Mouse (Mus musculus): ENCODE data around the gene Moxd2. TPM values are rescaled to one million over a fixed set of nuclear protein-coding genes. Genes with fewer than 3 reads are reported as not detected.

The Moxd2 gene
- polyA plus RNA-seq (2012; rRNA removed), result not detected in 2 replicates

GRCm38 (mm10) chr6:40887394-40887793 lies at the start of gene Moxd2:
Moxd2 (minus strand) TSS chr6:40887494.
- no peak within 1 kb of the TSS for H3K27ac ChIP-seq (ENCODE audit: insufficient read depth, low read length)
- TF ChIP-seq POLR2A (IDR thresholded peaks at IDR 0.05; ENCODE audit: extremely low read depth, insufficient read depth, low read length) (no peak), CTCF (IDR thresholded peaks at IDR 0.05; ENCODE audit: extremely low read depth, insufficient read depth, low read length) (no peak)
- no peak within 1 kb of the TSS for H3K4me3 ChIP-seq (ENCODE audit: insufficient read depth, low read length)
- no peaks in the 10 kb centered on the region for H3K4me1 ChIP-seq (ENCODE audit: control insufficient read depth, insufficient read depth, low read length)

GRCm38 (mm10) chr6:40919954-40920353 lies 32.7 kb upstream of the Moxd2 start:
- H3K4me3 ChIP-seq (ENCODE audit: insufficient read depth, low read length), result no peak overlapping the region
- TF ChIP-seq CTCF (IDR thresholded peaks at IDR 0.05; ENCODE audit: extremely low read depth, insufficient read depth, low read length), result no peak
- TF ChIP-seq POLR2A (IDR thresholded peaks at IDR 0.05; ENCODE audit: extremely low read depth, insufficient read depth, low read length), result no peak
- H3K4me1 ChIP-seq (ENCODE audit: control insufficient read depth, insufficient read depth, low read length), result no peaks in the 10 kb centered on the region
- no peak overlapping the region for H3K27ac ChIP-seq (ENCODE audit: insufficient read depth, low read length)

- TF ChIP-seq CTCF (IDR thresholded peaks at IDR 0.05; ENCODE audit: extremely low read depth, insufficient read depth, low read length) (no peak), POLR2A (IDR thresholded peaks at IDR 0.05; ENCODE audit: extremely low read depth, insufficient read depth, low read length) (no peak)
- H3K4me1 ChIP-seq (ENCODE audit: control insufficient read depth, insufficient read depth, low read length), result no peaks in the 10 kb centered on the region
- no peak within 1 kb of the TSS for H3K4me3 ChIP-seq (ENCODE audit: insufficient read depth, low read length)
- H3K27ac ChIP-seq (ENCODE audit: insufficient read depth, low read length), result no peak within 1 kb of the TSS
Observed at GRCm38 (mm10) chr6:40900287-40900686, 13.0 kb upstream of the Moxd2 start, which contains the start of gene Prss58. Prss58 (minus strand) TSS chr6:40900387.

- TF ChIP-seq POLR2A (IDR thresholded peaks at IDR 0.05; ENCODE audit: extremely low read depth, insufficient read depth, low read length), result no peak
- TF ChIP-seq CTCF (IDR thresholded peaks at IDR 0.05; ENCODE audit: extremely low read depth, insufficient read depth, low read length), result no peak
- Histone ChIP-seq H3K4me1 (ENCODE audit: control insufficient read depth, insufficient read depth, low read length) (no peaks in the 10 kb centered on the region), H3K27ac (ENCODE audit: insufficient read depth, low read length) (no peak overlapping the region), H3K4me3 (ENCODE audit: insufficient read depth, low read length) (no peak overlapping the region)
Observed at GRCm38 (mm10) chr6:40894716-40895115, 7.4 kb upstream of the Moxd2 start.

- TF ChIP-seq POLR2A (IDR thresholded peaks at IDR 0.05; ENCODE audit: extremely low read depth, insufficient read depth, low read length), result no peak
- peak; percentile 44 for TF ChIP-seq CTCF (IDR thresholded peaks at IDR 0.05; ENCODE audit: extremely low read depth, insufficient read depth, low read length)
- Histone ChIP-seq H3K27ac (ENCODE audit: insufficient read depth, low read length) (no peak overlapping the region), H3K4me3 (ENCODE audit: insufficient read depth, low read length) (no peak overlapping the region), H3K4me1 (ENCODE audit: control insufficient read depth, insufficient read depth, low read length) (no peaks in the 10 kb centered on the region)
Observed at GRCm38 (mm10) chr6:40893577-40893976, 6.3 kb upstream of the Moxd2 start.

- no peaks in the 10 kb centered on the region for H3K4me1 ChIP-seq (ENCODE audit: control insufficient read depth, insufficient read depth, low read length)
- no peak for TF ChIP-seq POLR2A (IDR thresholded peaks at IDR 0.05; ENCODE audit: extremely low read depth, insufficient read depth, low read length)
- no peak for TF ChIP-seq CTCF (IDR thresholded peaks at IDR 0.05; ENCODE audit: extremely low read depth, insufficient read depth, low read length)
Observed at GRCm38 (mm10) chr6:40891754-40892153, 4.5 kb upstream of the Moxd2 start.

GRCm38 (mm10) chr6:40890973-40891372 lies 3.7 kb upstream of the Moxd2 start:
- Histone ChIP-seq H3K4me1 (ENCODE audit: control insufficient read depth, insufficient read depth, low read length) (no peaks in the 10 kb centered on the region), H3K27ac (ENCODE audit: insufficient read depth, low read length) (no peak overlapping the region), H3K4me3 (ENCODE audit: insufficient read depth, low read length) (no peak overlapping the region)
- TF ChIP-seq POLR2A (IDR thresholded peaks at IDR 0.05; ENCODE audit: extremely low read depth, insufficient read depth, low read length) (no peak), CTCF (IDR thresholded peaks at IDR 0.05; ENCODE audit: extremely low read depth, insufficient read depth, low read length) (no peak)

More at GRCm38 (mm10) chr6:40891754-40892153, 4.5 kb upstream of the Moxd2 start:
- Histone ChIP-seq H3K27ac (ENCODE audit: insufficient read depth, low read length) (no peak overlapping the region), H3K4me3 (ENCODE audit: insufficient read depth, low read length) (no peak overlapping the region)

GRCm38 (mm10) chr6:40845283-40845682 lies 42.0 kb downstream of the Moxd2 start:
- H3K27ac ChIP-seq (ENCODE audit: insufficient read depth, low read length), result no peak overlapping the region
- no peak for TF ChIP-seq CTCF (IDR thresholded peaks at IDR 0.05; ENCODE audit: extremely low read depth, insufficient read depth, low read length)
- H3K4me3 ChIP-seq (ENCODE audit: insufficient read depth, low read length), result no peak overlapping the region
- H3K4me1 ChIP-seq (ENCODE audit: control insufficient read depth, insufficient read depth, low read length), result no peaks in the 10 kb centered on the region

Other genes with a start within 250 kb of the Moxd2 start
- gene Prss58, start 12.9 kb upstream of the Moxd2 start, polyA plus RNA-seq (2012; rRNA removed), result not detected in 2 replicates
- gene 1700074P13Rik, start 53.1 kb upstream of the Moxd2 start, polyA plus RNA-seq (2012; rRNA removed), result not detected in 2 replicates
- not detected in 2 replicates for gene Gm4744, start 64.4 kb upstream of the Moxd2 start, polyA plus RNA-seq (2012; rRNA removed)
- gene 1810009J06Rik, start 77.3 kb upstream of the Moxd2 start, polyA plus RNA-seq (2012; rRNA removed), result not detected in 2 replicates
- gene Gm2663, start 112.0 kb upstream of the Moxd2 start, polyA plus RNA-seq (2012; rRNA removed), result not detected in 2 replicates
- 0.09 and 0.13 TPM in 2 replicates for gene 2210010C04Rik, start 148.0 kb upstream of the Moxd2 start, polyA plus RNA-seq (2012; rRNA removed)

Data from cortical plate, adult 2 months (tissue).